Mouse (Mus musculus): ENCODE measurements around the gene Kdelr1. TPM values are rescaled to one million over a fixed set of nuclear protein-coding genes. Genes with fewer than 3 reads are reported as not detected.

Kdelr1 gene
- polyA plus RNA-seq, 1 experiment from 2014 or later = 99.4 TPM

- Histone ChIP-seq H3K27ac (ENCODE audit: low read depth, low read length) (peak overlapping the region; percentile 8; the same call in 1 of the 2 replicates), H3K4me3 (ENCODE audit: low read depth, low read length) (peak overlapping the region; percentile 46), H3K9me3 (ENCODE audit: control insufficient read depth, low read length) (no peaks in the 10 kb centered on the region), H3K36me3 (ENCODE audit: control insufficient read depth, insufficient read depth, low read length) (no peaks in the 10 kb centered on the region), H3K4me2 (replicated peaks; ENCODE audit: low read depth, low read length) (peak overlapping the region; percentile 69), H3K4me1 (replicated peaks; ENCODE audit: control insufficient read depth, insufficient read depth, low read length) (peaks cover 15% of the 10 kb centered on the region), H3K9ac (ENCODE audit: low read depth, low read length) (peak overlapping the region; percentile 72), H3K27me3 (ENCODE audit: control insufficient read depth, insufficient read depth, low read length) (peaks cover 38% of the 10 kb centered on the region)
- DNase-seq (ENCODE audit: low spot score) = peak; percentile 95
- peak; percentile 63 for ATAC-seq (ENCODE audit: low FRiP score)
- under 1% methylated on average over 110 of the region's 117 CpGs for WGBS
Observed at GRCm38 (mm10) chr7:45865925-45866910, 6.4 kb upstream of the Kdelr1 start.

- H3K9ac ChIP-seq (ENCODE audit: low read depth, low read length) = 0 out of 2 replicates have a peak overlapping the region, but pooled peaks have one; percentile 20
- WGBS = 12% methylated on average over 2 of the region's 2 CpGs
- peaks cover 15% of the 10 kb centered on the region for H3K4me1 ChIP-seq (replicated peaks; ENCODE audit: control insufficient read depth, insufficient read depth, low read length)
- ATAC-seq (ENCODE audit: low FRiP score) (peak; percentile 7; the same call in 1 of the 2 replicates), DNase-seq (ENCODE audit: low spot score) (peak; percentile 45)
- no peak overlapping the region for H3K4me3 ChIP-seq (ENCODE audit: low read depth, low read length)
- no peaks in the 10 kb centered on the region for H3K9me3 ChIP-seq (ENCODE audit: control insufficient read depth, low read length)
- no peaks in the 10 kb centered on the region for H3K36me3 ChIP-seq (ENCODE audit: control insufficient read depth, insufficient read depth, low read length)
- peaks cover 39% of the 10 kb centered on the region for H3K27me3 ChIP-seq (ENCODE audit: control insufficient read depth, insufficient read depth, low read length)
- peak overlapping the region; percentile 6; the same call in 1 of the 2 replicates for H3K4me2 ChIP-seq (replicated peaks; ENCODE audit: low read depth, low read length)
- no peak overlapping the region for H3K27ac ChIP-seq (ENCODE audit: low read depth, low read length)
Observed at GRCm38 (mm10) chr7:45867871-45868270, 4.7 kb upstream of the Kdelr1 start.

- peaks cover 39% of the 10 kb centered on the region for H3K27me3 ChIP-seq (ENCODE audit: control insufficient read depth, insufficient read depth, low read length)
- 14% methylated on average over 8 of the region's 8 CpGs for WGBS
Observed at GRCm38 (mm10) chr7:45869107-45869670, 3.4 kb upstream of the Kdelr1 start.

GRCm38 (mm10) chr7:45869787-45870186 is 2.8 kb upstream of the Kdelr1 start:
- Histone ChIP-seq H3K4me1 (replicated peaks; ENCODE audit: control insufficient read depth, insufficient read depth, low read length) (peaks cover 15% of the 10 kb centered on the region), H3K36me3 (ENCODE audit: control insufficient read depth, insufficient read depth, low read length) (no peaks in the 10 kb centered on the region), H3K9ac (ENCODE audit: low read depth, low read length) (peak overlapping the region; percentile 50), H3K9me3 (ENCODE audit: control insufficient read depth, low read length) (no peaks in the 10 kb centered on the region), H3K4me3 (ENCODE audit: low read depth, low read length) (peak overlapping the region; percentile 28), H3K27ac (ENCODE audit: low read depth, low read length) (no peak overlapping the region), H3K4me2 (replicated peaks; ENCODE audit: low read depth, low read length) (peak overlapping the region; percentile 56), H3K27me3 (ENCODE audit: control insufficient read depth, insufficient read depth, low read length) (peaks cover 39% of the 10 kb centered on the region)
- DNase-seq (ENCODE audit: low spot score) = peak; percentile 27
- ATAC-seq (ENCODE audit: low FRiP score) = no peak
- under 1% methylated on average over 13 of the region's 14 CpGs for WGBS

More at GRCm38 (mm10) chr7:45869107-45869670, 3.4 kb upstream of the Kdelr1 start:
- ATAC-seq (ENCODE audit: low FRiP score) (no peak), DNase-seq (ENCODE audit: low spot score) (peak; percentile 42)
- Histone ChIP-seq H3K4me1 (replicated peaks; ENCODE audit: control insufficient read depth, insufficient read depth, low read length) (peaks cover 15% of the 10 kb centered on the region), H3K4me2 (replicated peaks; ENCODE audit: low read depth, low read length) (peak overlapping the region; percentile 56), H3K27ac (ENCODE audit: low read depth, low read length) (no peak overlapping the region), H3K4me3 (ENCODE audit: low read depth, low read length) (peak overlapping the region; percentile 28), H3K9me3 (ENCODE audit: control insufficient read depth, low read length) (no peaks in the 10 kb centered on the region), H3K9ac (ENCODE audit: low read depth, low read length) (peak overlapping the region; percentile 50), H3K36me3 (ENCODE audit: control insufficient read depth, insufficient read depth, low read length) (no peaks in the 10 kb centered on the region)

- Histone ChIP-seq H3K27me3 (ENCODE audit: control insufficient read depth, insufficient read depth, low read length) (peaks cover 39% of the 10 kb centered on the region), H3K9me3 (ENCODE audit: control insufficient read depth, low read length) (no peaks in the 10 kb centered on the region), H3K36me3 (ENCODE audit: control insufficient read depth, insufficient read depth, low read length) (no peaks in the 10 kb centered on the region), H3K4me2 (replicated peaks; ENCODE audit: low read depth, low read length) (peak overlapping the region; percentile 56), H3K4me1 (replicated peaks; ENCODE audit: control insufficient read depth, insufficient read depth, low read length) (peaks cover 15% of the 10 kb centered on the region), H3K9ac (ENCODE audit: low read depth, low read length) (peak overlapping the region; percentile 45), H3K27ac (ENCODE audit: low read depth, low read length) (0 out of 2 replicates have a peak overlapping the region, but pooled peaks have one; percentile 17), H3K4me3 (ENCODE audit: low read depth, low read length) (peak overlapping the region; percentile 28)
- under 1% methylated on average over 26 of the region's 30 CpGs for WGBS
- ATAC-seq (ENCODE audit: low FRiP score) (no peak), DNase-seq (ENCODE audit: low spot score) (peak; percentile 48)
Observed at GRCm38 (mm10) chr7:45870282-45871058, 2.1 kb upstream of the Kdelr1 start.

- Histone ChIP-seq H3K4me1 (replicated peaks; ENCODE audit: control insufficient read depth, insufficient read depth, low read length) (peaks cover 12% of the 10 kb centered on the region), H3K9me3 (ENCODE audit: control insufficient read depth, low read length) (no peaks in the 10 kb centered on the region), H3K4me2 (replicated peaks; ENCODE audit: low read depth, low read length) (peak overlapping the region; percentile 79), H3K4me3 (ENCODE audit: low read depth, low read length) (peak overlapping the region; percentile 79), H3K36me3 (ENCODE audit: control insufficient read depth, insufficient read depth, low read length) (peaks cover 5% of the 10 kb centered on the region; the same call in 1 of the 2 replicates), H3K9ac (ENCODE audit: low read depth, low read length) (peak overlapping the region; percentile 93), H3K27ac (ENCODE audit: low read depth, low read length) (peak overlapping the region; percentile 65), H3K27me3 (ENCODE audit: control insufficient read depth, insufficient read depth, low read length) (peaks cover 24% of the 10 kb centered on the region)
- WGBS = 3% methylated on average over 28 of the region's 28 CpGs
- DNase-seq (ENCODE audit: low spot score) (peak; percentile 73), ATAC-seq (ENCODE audit: low FRiP score) (peak; percentile 50)
Observed at GRCm38 (mm10) chr7:45873061-45873947, 732 bp downstream of the Kdelr1 start.

GRCm38 (mm10) chr7:45876895-45877294 is 4.3 kb downstream of the Kdelr1 start:
- H3K9ac ChIP-seq (ENCODE audit: low read depth, low read length) = no peak overlapping the region

More at GRCm38 (mm10) chr7:45876895-45877294, 4.3 kb downstream of the Kdelr1 start:
- H3K9me3 ChIP-seq (ENCODE audit: control insufficient read depth, low read length) = no peaks in the 10 kb centered on the region
- no peak overlapping the region for H3K4me3 ChIP-seq (ENCODE audit: low read depth, low read length)
- DNase-seq (ENCODE audit: low spot score) (no peak), ATAC-seq (ENCODE audit: low FRiP score) (no peak)
- H3K4me2 ChIP-seq (replicated peaks; ENCODE audit: low read depth, low read length) = no peak overlapping the region
- H3K27me3 ChIP-seq (ENCODE audit: control insufficient read depth, insufficient read depth, low read length) = no peaks in the 10 kb centered on the region
- H3K36me3 ChIP-seq (ENCODE audit: control insufficient read depth, insufficient read depth, low read length) = peaks cover 13% of the 10 kb centered on the region; the same call in 1 of the 2 replicates
- H3K4me1 ChIP-seq (replicated peaks; ENCODE audit: control insufficient read depth, insufficient read depth, low read length) = no peaks in the 10 kb centered on the region
- no peak overlapping the region for H3K27ac ChIP-seq (ENCODE audit: low read depth, low read length)
- WGBS = 95% methylated on average over 7 of the region's 7 CpGs
